Mouse (Mus musculus) gastrocnemius, postnatal 10 days (tissue): Measurements from ENCODE around the gene Dck. TPM values are rescaled to one million over a fixed set of nuclear protein-coding genes. Genes with fewer than 3 reads are reported as not detected.

Experiments
- DNase-seq: peaks from one replicate; pipeline ENCODE4 v3.0.0; 2021; ENCODE audit warnings: mixed read lengths
- total RNA-seq, 2 experiments: library from RNA; stranded (reverse); gene quantifications; 2 replicates each; pipeline ENCODE4 v1.2.3; 2021

Gene Dck
- total RNA-seq, 2 experiments from 2014 or later = 4.5 to 5.9 TPM

- DNase-seq = peak; percentile 43
Measured at GRCm38 (mm10) chr5:88791256-88792245, 26.8 kb downstream of the Dck start.

GRCm38 (mm10) chr5:88793676-88794075, 28.9 kb downstream of the Dck start:
- no peak for DNase-seq

- DNase-seq = no peak
Measured at GRCm38 (mm10) chr5:88795910-88796584, 31.3 kb downstream of the Dck start.

GRCm38 (mm10) chr5:88796588-88796987, 31.8 kb downstream of the Dck start:
- no peak for DNase-seq

- DNase-seq = no peak
Measured at GRCm38 (mm10) chr5:88797121-88797520, 32.3 kb downstream of the Dck start.

GRCm38 (mm10) chr5:88805616-88806015, 40.8 kb downstream of the Dck start:
- no peak for DNase-seq

- DNase-seq = no peak
Measured at GRCm38 (mm10) chr5:88806278-88806677, 41.5 kb downstream of the Dck start.

GRCm38 (mm10) chr5:88807342-88807741, 42.5 kb downstream of the Dck start:
- no peak for DNase-seq

- no peak for DNase-seq
Measured at GRCm38 (mm10) chr5:88813188-88813587, 48.4 kb downstream of the Dck start.

- DNase-seq = no peak
Measured at GRCm38 (mm10) chr5:88814552-88814951, 49.8 kb downstream of the Dck start.

- no peak for DNase-seq
Measured at GRCm38 (mm10) chr5:88821542-88821941, 56.7 kb downstream of the Dck start.

GRCm38 (mm10) chr5:88824838-88825237, 60.0 kb downstream of the Dck start:
- DNase-seq = no peak

- DNase-seq = no peak
Measured at GRCm38 (mm10) chr5:88829835-88830571, 65.2 kb downstream of the Dck start.

GRCm38 (mm10) chr5:88830880-88831279, 66.1 kb downstream of the Dck start:
- DNase-seq = no peak

GRCm38 (mm10) chr5:88831935-88832334, 67.1 kb downstream of the Dck start:
- no peak for DNase-seq

Other genes with a start within 250 kb of the Dck start
- gene Jchain, start 237.1 kb upstream of the Dck start, total RNA-seq = under 1 TPM in 1 of 2 experiments, not detected in 1; 0.23 TPM
- gene Utp3, start 210.5 kb upstream of the Dck start, total RNA-seq = 10 to 100 TPM; 24.2 to 27.1 TPM
- 10 to 100 TPM in 1 of 2 experiments, 1 to 10 TPM in 1; 8.9 to 13.2 TPM for gene Rufy3, start 200.0 kb upstream of the Dck start, total RNA-seq
- 100 to 1,000 TPM; 111 to 113 TPM for gene Grsf1, start 88.8 kb upstream of the Dck start, total RNA-seq
- gene Mob1b, start 44.1 kb upstream of the Dck start, total RNA-seq = 10 to 100 TPM; 32.1 to 33.3 TPM
- gene Slc4a4, start 121.8 kb downstream of the Dck start, total RNA-seq = 10 to 100 TPM; 11.3 to 11.7 TPM